Mouse (Mus musculus): ENCODE measurements around the gene Gxylt2. TPM values are rescaled to one million over a fixed set of nuclear protein-coding genes. Genes with fewer than 3 reads are reported as not detected.

The Gxylt2 gene
- polyA plus RNA-seq, 1 experiment from 2014 or later, result 0.01 TPM

DNA sequence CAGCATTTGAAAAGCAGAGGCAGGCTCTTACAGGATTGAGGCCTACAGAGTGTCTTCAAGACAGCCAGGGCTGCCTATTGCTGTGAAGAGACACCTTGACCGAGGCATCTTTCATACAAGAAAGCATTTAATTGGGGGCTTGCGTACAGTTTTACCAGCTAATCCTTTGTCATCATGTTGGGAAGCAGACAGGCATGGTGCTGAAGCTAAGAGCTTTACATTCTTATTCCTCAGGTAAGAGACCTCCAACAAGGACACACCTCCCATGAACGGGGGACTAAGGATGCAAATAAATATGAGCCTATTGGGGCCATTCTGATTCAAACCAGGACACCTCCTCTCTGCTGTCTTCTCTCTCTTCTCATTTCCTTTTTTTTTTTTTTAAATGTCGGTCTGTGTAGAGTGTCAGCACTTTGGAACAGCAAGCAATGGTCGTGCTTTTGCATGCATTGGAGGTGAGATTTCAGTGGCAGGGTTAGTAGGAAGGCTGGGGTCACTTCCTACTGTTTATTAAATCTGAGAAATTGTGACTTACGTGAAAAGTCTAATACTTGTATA, 103.8 kb downstream of the Gxylt2 start:
- ATAC-seq, result no peak
- no peaks in the 10 kb centered on the region for H3K36me3 ChIP-seq (replicated peaks; ENCODE audit: insufficient read depth, low read length)

DNA sequence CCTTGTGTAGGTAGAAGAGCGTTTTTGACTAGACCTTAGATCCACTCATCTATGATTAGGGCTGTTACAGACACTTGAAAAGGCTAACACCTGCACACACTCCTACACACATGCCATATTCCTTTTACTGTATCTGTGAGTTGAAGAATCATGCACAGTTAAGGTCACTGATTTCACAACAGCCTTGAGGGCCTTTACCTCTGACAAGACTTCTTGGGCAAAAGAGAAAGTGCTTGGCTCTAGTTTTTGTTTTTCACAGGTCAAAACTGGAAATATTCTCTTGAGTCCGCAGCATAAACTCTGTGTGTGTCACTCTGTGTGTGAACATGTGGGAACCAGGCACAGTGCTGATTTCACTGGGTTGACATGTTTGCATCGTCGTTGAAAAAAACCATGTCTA, 105.6 kb downstream of the Gxylt2 start:
- WGBS (ENCODE audit: insufficient replicate concordance), result 81% methylated on average over 4 of the region's 4 CpGs
- H3K27ac ChIP-seq (ENCODE audit: low read depth), result no peak overlapping the region
- DNase-seq, result no peak
- TF ChIP-seq EP300 (IDR thresholded peaks at IDR 0.05; ENCODE audit: low read depth) (no peak), CTCF (IDR thresholded peaks at IDR 0.05; ENCODE audit: low read depth) (no peak)
- no peak overlapping the region for H3K4me2 ChIP-seq (ENCODE audit: low read depth, low read length)
- H3K9me3 ChIP-seq (ENCODE audit: low read length), result no peaks in the 10 kb centered on the region
- no peak overlapping the region for H3K4me3 ChIP-seq (ENCODE audit: low read depth, low read length)
- no peaks in the 10 kb centered on the region for H3K4me1 ChIP-seq (ENCODE audit: insufficient read depth)
- H3K27me3 ChIP-seq (ENCODE audit: insufficient read depth, low read length), result no peaks in the 10 kb centered on the region
- H3K36me3 ChIP-seq (replicated peaks; ENCODE audit: insufficient read depth, low read length), result no peaks in the 10 kb centered on the region
- no peak overlapping the region for H3K9ac ChIP-seq (replicated peaks)
- no peak for ATAC-seq

More for the DNA sequence above, 103.8 kb downstream of the Gxylt2 start:
- H3K27me3 ChIP-seq (ENCODE audit: insufficient read depth, low read length), result no peaks in the 10 kb centered on the region
- TF ChIP-seq CTCF (IDR thresholded peaks at IDR 0.05; ENCODE audit: low read depth) (no peak), EP300 (IDR thresholded peaks at IDR 0.05; ENCODE audit: low read depth) (no peak)
- H3K4me1 ChIP-seq (ENCODE audit: insufficient read depth), result no peaks in the 10 kb centered on the region
- H3K27ac ChIP-seq (ENCODE audit: low read depth), result no peak overlapping the region
- DNase-seq, result no peak
- H3K4me3 ChIP-seq (ENCODE audit: low read depth, low read length), result no peak overlapping the region
- no peak overlapping the region for H3K4me2 ChIP-seq (ENCODE audit: low read depth, low read length)
- H3K9ac ChIP-seq (replicated peaks), result no peak overlapping the region
- no peaks in the 10 kb centered on the region for H3K9me3 ChIP-seq (ENCODE audit: low read length)
- WGBS (ENCODE audit: insufficient replicate concordance), result 72% methylated on average over 6 of the region's 6 CpGs

- DNase-seq, result no peak
- TF ChIP-seq CTCF (IDR thresholded peaks at IDR 0.05; ENCODE audit: low read depth), result no peak
- TF ChIP-seq EP300 (IDR thresholded peaks at IDR 0.05; ENCODE audit: low read depth), result no peak
- Histone ChIP-seq H3K4me2 (ENCODE audit: low read depth, low read length) (no peak overlapping the region), H3K9ac (replicated peaks) (no peak overlapping the region), H3K9me3 (ENCODE audit: low read length) (no peaks in the 10 kb centered on the region), H3K4me1 (ENCODE audit: insufficient read depth) (no peaks in the 10 kb centered on the region), H3K27ac (ENCODE audit: low read depth) (no peak overlapping the region), H3K36me3 (replicated peaks; ENCODE audit: insufficient read depth, low read length) (no peaks in the 10 kb centered on the region), H3K27me3 (ENCODE audit: insufficient read depth, low read length) (no peaks in the 10 kb centered on the region), H3K4me3 (ENCODE audit: low read depth, low read length) (no peak overlapping the region)
- 55% methylated on average over 3 of the region's 3 CpGs for WGBS (ENCODE audit: insufficient replicate concordance)
- ATAC-seq, result no peak
These were observed 107.2 kb downstream of the Gxylt2 start for GRCm38 (mm10) chr6:100811731-100812130.

- Histone ChIP-seq H3K4me1 (ENCODE audit: insufficient read depth) (peaks cover 2% of the 10 kb centered on the region; the same call in 1 of the 2 replicates), H3K27me3 (ENCODE audit: insufficient read depth, low read length) (no peaks in the 10 kb centered on the region), H3K27ac (ENCODE audit: low read depth) (no peak overlapping the region), H3K36me3 (replicated peaks; ENCODE audit: insufficient read depth, low read length) (no peaks in the 10 kb centered on the region), H3K9ac (replicated peaks) (no peak overlapping the region), H3K9me3 (ENCODE audit: low read length) (no peaks in the 10 kb centered on the region), H3K4me3 (ENCODE audit: low read depth, low read length) (no peak overlapping the region), H3K4me2 (ENCODE audit: low read depth, low read length) (no peak overlapping the region)
- 59% methylated on average over 2 of the region's 2 CpGs for WGBS (ENCODE audit: insufficient replicate concordance)
- DNase-seq (no peak), ATAC-seq (no peak)
- TF ChIP-seq EP300 (IDR thresholded peaks at IDR 0.05; ENCODE audit: low read depth), result no peak
- TF ChIP-seq CTCF (IDR thresholded peaks at IDR 0.05; ENCODE audit: low read depth), result no peak
These were observed 116.8 kb downstream of the Gxylt2 start for GRCm38 (mm10) chr6:100821367-100821766.

DNA sequence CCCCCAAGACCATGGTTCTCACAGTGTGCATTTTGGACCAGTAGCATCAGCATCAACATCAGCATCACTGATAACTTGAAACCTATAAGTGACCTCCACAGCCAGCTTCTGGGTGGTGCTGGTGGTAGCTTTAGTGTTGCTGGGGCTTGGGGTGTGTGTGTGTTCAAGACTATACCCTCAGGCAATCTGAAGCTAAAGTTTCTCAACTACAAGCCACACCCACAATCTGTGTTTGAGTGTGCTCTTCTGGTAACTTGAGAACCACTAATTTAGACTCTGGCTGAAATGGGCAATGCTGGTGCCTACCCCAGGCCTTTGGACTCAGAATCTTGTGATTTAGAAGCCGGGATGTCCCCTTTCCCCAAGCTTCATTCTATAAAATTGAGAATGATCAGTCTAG, 118.8 kb downstream of the Gxylt2 start:
- no peaks in the 10 kb centered on the region for H3K9me3 ChIP-seq (ENCODE audit: low read length)
- no peak overlapping the region for H3K4me2 ChIP-seq (ENCODE audit: low read depth, low read length)
- H3K27ac ChIP-seq (ENCODE audit: low read depth), result no peak overlapping the region
- DNase-seq, result no peak
- peaks cover 2% of the 10 kb centered on the region; the same call in 1 of the 2 replicates for H3K4me1 ChIP-seq (ENCODE audit: insufficient read depth)
- H3K4me3 ChIP-seq (ENCODE audit: low read depth, low read length), result no peak overlapping the region
- no peak overlapping the region for H3K9ac ChIP-seq (replicated peaks)
- no peaks in the 10 kb centered on the region for H3K36me3 ChIP-seq (replicated peaks; ENCODE audit: insufficient read depth, low read length)
- no peak for TF ChIP-seq EP300 (IDR thresholded peaks at IDR 0.05; ENCODE audit: low read depth)
- no peak for TF ChIP-seq CTCF (IDR thresholded peaks at IDR 0.05; ENCODE audit: low read depth)
- WGBS (ENCODE audit: insufficient replicate concordance), result 85% methylated on average over 1 of the region's 1 CpGs
- no peaks in the 10 kb centered on the region for H3K27me3 ChIP-seq (ENCODE audit: insufficient read depth, low read length)
- no peak for ATAC-seq

DNA sequence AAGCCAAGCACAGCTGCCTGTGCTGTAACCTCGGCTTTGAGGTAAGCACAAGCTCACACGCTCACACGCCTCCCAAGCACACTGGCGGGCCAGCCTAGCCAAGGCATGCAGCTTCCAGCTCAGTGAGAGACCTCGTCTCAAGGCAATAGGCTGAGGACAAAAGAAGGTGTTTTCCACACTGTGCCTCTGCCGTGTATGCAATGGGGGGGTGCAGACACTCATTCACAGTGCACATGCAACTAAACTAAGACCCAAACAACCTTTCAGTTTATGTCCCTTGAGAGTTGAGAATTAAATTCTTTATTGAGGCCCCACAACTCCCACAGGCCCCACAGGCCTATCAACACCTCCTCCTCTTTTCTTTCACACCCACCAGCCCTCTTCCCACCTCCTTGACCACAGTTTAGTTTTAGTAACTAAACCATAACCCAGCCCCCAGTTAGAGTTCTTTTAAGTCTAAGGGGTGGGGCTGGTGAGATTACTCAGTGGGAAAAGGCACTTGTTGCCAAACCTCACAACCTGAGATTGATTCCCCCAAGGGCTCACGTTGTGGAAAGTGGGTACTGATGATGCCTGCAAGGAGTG, 119.9 kb downstream of the Gxylt2 start:
- no peak overlapping the region for H3K4me3 ChIP-seq (ENCODE audit: low read depth, low read length)
- 77% methylated on average over 7 of the region's 7 CpGs for WGBS (ENCODE audit: insufficient replicate concordance)
- no peak overlapping the region for H3K9ac ChIP-seq (replicated peaks)
- H3K4me2 ChIP-seq (ENCODE audit: low read depth, low read length), result no peak overlapping the region
- H3K27me3 ChIP-seq (ENCODE audit: insufficient read depth, low read length), result no peaks in the 10 kb centered on the region
- no peaks in the 10 kb centered on the region for H3K9me3 ChIP-seq (ENCODE audit: low read length)
- DNase-seq (no peak), ATAC-seq (no peak)
- no peaks in the 10 kb centered on the region for H3K36me3 ChIP-seq (replicated peaks; ENCODE audit: insufficient read depth, low read length)
- H3K27ac ChIP-seq (ENCODE audit: low read depth), result no peak overlapping the region
- TF ChIP-seq CTCF (IDR thresholded peaks at IDR 0.05; ENCODE audit: low read depth) (no peak), EP300 (IDR thresholded peaks at IDR 0.05; ENCODE audit: low read depth) (no peak)
- H3K4me1 ChIP-seq (ENCODE audit: insufficient read depth), result peaks cover 2% of the 10 kb centered on the region; the same call in 1 of the 2 replicates
